Mouse (Mus musculus): ENCODE measurements around the gene Zdhhc19. TPM values are rescaled to one million over a fixed set of nuclear protein-coding genes. Genes with fewer than 3 reads are reported as not detected.

Gene Zdhhc19
- polyA plus RNA-seq, 1 experiment, result not detected

DNA sequence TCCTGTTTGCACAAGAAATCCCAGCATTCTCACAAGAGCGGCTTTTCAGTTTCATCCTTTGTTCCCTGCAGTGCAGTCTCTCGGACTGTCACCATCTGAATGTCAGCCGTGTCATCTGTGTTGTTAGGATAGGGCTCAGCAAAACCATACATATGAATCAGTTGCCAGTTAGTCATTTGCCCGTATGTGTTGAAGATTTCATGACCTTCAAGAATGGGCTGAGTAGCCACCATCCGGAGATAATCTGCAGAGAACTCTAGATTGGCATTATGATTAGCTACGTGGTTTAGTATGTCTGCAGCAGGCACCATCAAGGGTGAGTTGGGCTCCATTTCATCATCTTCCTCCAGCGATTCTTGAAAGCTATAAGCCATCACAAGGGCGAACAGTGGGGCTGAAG, 95.5 kb downstream of the Zdhhc19 start:
- Histone ChIP-seq H3K27me3 (ENCODE audit: control insufficient read depth, insufficient read depth, low read length, poor library complexity, severe bottlenecking) (no peaks in the 10 kb centered on the region), H3K4me1 (ENCODE audit: control insufficient read depth, insufficient read depth, low read length) (no peaks in the 10 kb centered on the region), H3K9ac (ENCODE audit: low read depth, poor library complexity, severe bottlenecking) (no peak overlapping the region), H3K27ac (ENCODE audit: insufficient read depth, low read length) (no peak overlapping the region), H3K9me3 (replicated peaks; ENCODE audit: control insufficient read depth, insufficient read depth, low read length, poor library complexity, severe bottlenecking) (0 out of 2 replicates have a peak, but pooled peaks cover under 1% of the 10 kb centered on the region), H3K36me3 (ENCODE audit: control insufficient read depth, insufficient read depth, low read length, poor library complexity, severe bottlenecking) (no peaks in the 10 kb centered on the region), H3K4me3 (ENCODE audit: low read depth, low read length) (no peak overlapping the region)
- TF ChIP-seq EP300 (IDR thresholded peaks at IDR 0.05; ENCODE audit: insufficient read depth, low read depth, low read length) (no peak), POLR2A (IDR thresholded peaks at IDR 0.05; ENCODE audit: insufficient read depth, low read length) (no peak), CTCF (IDR thresholded peaks at IDR 0.05; ENCODE audit: low read depth, low read length) (no peak)

GRCm38 (mm10) chr16:32593283-32593805, 97.3 kb downstream of the Zdhhc19 start:
- TF ChIP-seq EP300 (IDR thresholded peaks at IDR 0.05; ENCODE audit: insufficient read depth, low read depth, low read length) (no peak), CTCF (IDR thresholded peaks at IDR 0.05; ENCODE audit: low read depth, low read length) (no peak), POLR2A (IDR thresholded peaks at IDR 0.05; ENCODE audit: insufficient read depth, low read length) (no peak)
- Histone ChIP-seq H3K27me3 (ENCODE audit: control insufficient read depth, insufficient read depth, low read length, poor library complexity, severe bottlenecking) (no peaks in the 10 kb centered on the region), H3K4me3 (ENCODE audit: low read depth, low read length) (no peak overlapping the region), H3K4me1 (ENCODE audit: control insufficient read depth, insufficient read depth, low read length) (no peaks in the 10 kb centered on the region), H3K9ac (ENCODE audit: low read depth, poor library complexity, severe bottlenecking) (no peak overlapping the region), H3K9me3 (replicated peaks; ENCODE audit: control insufficient read depth, insufficient read depth, low read length, poor library complexity, severe bottlenecking) (no peaks in the 10 kb centered on the region), H3K36me3 (ENCODE audit: control insufficient read depth, insufficient read depth, low read length, poor library complexity, severe bottlenecking) (no peaks in the 10 kb centered on the region), H3K27ac (ENCODE audit: insufficient read depth, low read length) (no peak overlapping the region)

DNA sequence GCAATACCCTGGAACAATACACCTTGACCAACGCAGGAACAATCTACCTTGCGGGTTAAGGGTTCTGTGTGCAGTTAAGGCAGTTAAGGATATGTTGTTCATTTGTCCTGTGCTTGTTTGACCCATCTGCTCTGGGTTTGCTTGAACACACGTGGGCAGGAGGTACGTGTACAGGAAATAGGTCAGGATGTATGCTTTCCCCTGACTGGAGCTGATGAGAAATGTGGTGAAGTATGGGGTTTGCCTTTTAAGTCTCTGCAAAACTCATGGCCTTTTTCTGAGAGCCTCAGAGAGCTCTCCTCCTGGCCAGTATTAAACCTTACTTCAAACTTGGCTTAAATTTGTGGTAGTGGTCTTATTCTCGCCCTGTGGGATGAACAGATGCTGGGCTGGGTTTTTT, 97.9 kb downstream of the Zdhhc19 start:
- H3K9me3 ChIP-seq (replicated peaks; ENCODE audit: control insufficient read depth, insufficient read depth, low read length, poor library complexity, severe bottlenecking), result no peaks in the 10 kb centered on the region
- H3K36me3 ChIP-seq (ENCODE audit: control insufficient read depth, insufficient read depth, low read length, poor library complexity, severe bottlenecking), result no peaks in the 10 kb centered on the region
- no peak overlapping the region for H3K4me3 ChIP-seq (ENCODE audit: low read depth, low read length)
- no peaks in the 10 kb centered on the region for H3K4me1 ChIP-seq (ENCODE audit: control insufficient read depth, insufficient read depth, low read length)
- no peak overlapping the region for H3K9ac ChIP-seq (ENCODE audit: low read depth, poor library complexity, severe bottlenecking)
- H3K27me3 ChIP-seq (ENCODE audit: control insufficient read depth, insufficient read depth, low read length, poor library complexity, severe bottlenecking), result no peaks in the 10 kb centered on the region
- no peak overlapping the region for H3K27ac ChIP-seq (ENCODE audit: insufficient read depth, low read length)
- TF ChIP-seq POLR2A (IDR thresholded peaks at IDR 0.05; ENCODE audit: insufficient read depth, low read length) (no peak), EP300 (IDR thresholded peaks at IDR 0.05; ENCODE audit: insufficient read depth, low read depth, low read length) (no peak), CTCF (IDR thresholded peaks at IDR 0.05; ENCODE audit: low read depth, low read length) (no peak)

- H3K4me3 ChIP-seq (ENCODE audit: low read depth, low read length), result no peak overlapping the region
- TF ChIP-seq CTCF (IDR thresholded peaks at IDR 0.05; ENCODE audit: low read depth, low read length) (no peak), EP300 (IDR thresholded peaks at IDR 0.05; ENCODE audit: insufficient read depth, low read depth, low read length) (no peak), POLR2A (IDR thresholded peaks at IDR 0.05; ENCODE audit: insufficient read depth, low read length) (no peak)
Observed at GRCm38 (mm10) chr16:32594701-32595100, 98.6 kb downstream of the Zdhhc19 start.

DNA sequence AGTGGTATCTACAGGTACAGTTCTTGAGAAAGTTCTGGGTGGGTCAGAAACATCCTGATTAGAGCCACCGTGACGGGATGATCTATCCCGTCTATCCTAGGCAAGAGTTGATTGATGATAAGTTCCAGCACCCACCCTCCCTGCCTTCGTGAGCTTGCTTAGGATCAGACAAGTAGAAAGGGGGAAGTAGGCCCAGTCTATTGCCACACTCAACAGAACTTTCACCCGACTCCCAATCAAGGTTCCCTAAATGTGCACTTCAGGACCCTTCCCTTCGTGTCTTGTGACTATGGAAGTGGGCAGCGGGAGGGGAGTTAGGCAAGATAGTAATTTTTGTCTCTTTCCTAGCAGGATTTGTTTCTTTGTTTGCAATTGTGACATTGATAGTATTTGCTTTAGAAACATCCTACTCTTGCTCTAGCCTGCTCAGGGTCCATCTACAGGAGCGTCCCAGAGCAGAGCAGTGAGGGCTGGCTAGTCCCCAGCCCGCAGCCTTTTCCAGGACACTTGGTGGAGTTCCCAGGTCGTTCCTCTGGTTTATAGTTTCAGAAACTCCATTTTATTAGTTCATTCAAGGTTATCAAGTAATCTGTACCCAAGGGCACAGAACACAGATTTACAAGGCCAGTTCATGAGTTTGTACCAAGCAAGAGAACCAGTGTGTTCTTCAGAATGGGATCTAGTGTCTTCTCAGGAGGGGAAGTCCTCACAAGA, 99.2 kb downstream of the Zdhhc19 start:
- no peaks in the 10 kb centered on the region for H3K36me3 ChIP-seq (ENCODE audit: control insufficient read depth, insufficient read depth, low read length, poor library complexity, severe bottlenecking)
- no peak for TF ChIP-seq EP300 (IDR thresholded peaks at IDR 0.05; ENCODE audit: insufficient read depth, low read depth, low read length)
- no peak for TF ChIP-seq CTCF (IDR thresholded peaks at IDR 0.05; ENCODE audit: low read depth, low read length)
- no peak for TF ChIP-seq POLR2A (IDR thresholded peaks at IDR 0.05; ENCODE audit: insufficient read depth, low read length)
- no peaks in the 10 kb centered on the region for H3K4me1 ChIP-seq (ENCODE audit: control insufficient read depth, insufficient read depth, low read length)
- H3K9ac ChIP-seq (ENCODE audit: low read depth, poor library complexity, severe bottlenecking), result no peak overlapping the region
- no peak overlapping the region for H3K4me3 ChIP-seq (ENCODE audit: low read depth, low read length)
- H3K9me3 ChIP-seq (replicated peaks; ENCODE audit: control insufficient read depth, insufficient read depth, low read length, poor library complexity, severe bottlenecking), result no peaks in the 10 kb centered on the region
- no peak overlapping the region for H3K27ac ChIP-seq (ENCODE audit: insufficient read depth, low read length)
- H3K27me3 ChIP-seq (ENCODE audit: control insufficient read depth, insufficient read depth, low read length, poor library complexity, severe bottlenecking), result no peaks in the 10 kb centered on the region

More at GRCm38 (mm10) chr16:32594701-32595100, 98.6 kb downstream of the Zdhhc19 start:
- Histone ChIP-seq H3K9ac (ENCODE audit: low read depth, poor library complexity, severe bottlenecking) (no peak overlapping the region), H3K27me3 (ENCODE audit: control insufficient read depth, insufficient read depth, low read length, poor library complexity, severe bottlenecking) (no peaks in the 10 kb centered on the region), H3K36me3 (ENCODE audit: control insufficient read depth, insufficient read depth, low read length, poor library complexity, severe bottlenecking) (no peaks in the 10 kb centered on the region), H3K4me1 (ENCODE audit: control insufficient read depth, insufficient read depth, low read length) (no peaks in the 10 kb centered on the region), H3K27ac (ENCODE audit: insufficient read depth, low read length) (no peak overlapping the region), H3K9me3 (replicated peaks; ENCODE audit: control insufficient read depth, insufficient read depth, low read length, poor library complexity, severe bottlenecking) (no peaks in the 10 kb centered on the region)

GRCm38 (mm10) chr16:32597909-32598381, 101.9 kb downstream of the Zdhhc19 start:
- H3K4me3 ChIP-seq (ENCODE audit: low read depth, low read length), result no peak overlapping the region

More at GRCm38 (mm10) chr16:32597909-32598381, 101.9 kb downstream of the Zdhhc19 start:
- Histone ChIP-seq H3K9ac (ENCODE audit: low read depth, poor library complexity, severe bottlenecking) (no peak overlapping the region), H3K27ac (ENCODE audit: insufficient read depth, low read length) (peak overlapping the region; percentile 32; the same call in 1 of the 2 replicates), H3K36me3 (ENCODE audit: control insufficient read depth, insufficient read depth, low read length, poor library complexity, severe bottlenecking) (no peaks in the 10 kb centered on the region), H3K4me1 (ENCODE audit: control insufficient read depth, insufficient read depth, low read length) (no peaks in the 10 kb centered on the region), H3K27me3 (ENCODE audit: control insufficient read depth, insufficient read depth, low read length, poor library complexity, severe bottlenecking) (no peaks in the 10 kb centered on the region; the same call in 1 of the 2 replicates), H3K9me3 (replicated peaks; ENCODE audit: control insufficient read depth, insufficient read depth, low read length, poor library complexity, severe bottlenecking) (no peaks in the 10 kb centered on the region)
- TF ChIP-seq CTCF (IDR thresholded peaks at IDR 0.05; ENCODE audit: low read depth, low read length) (no peak), EP300 (IDR thresholded peaks at IDR 0.05; ENCODE audit: insufficient read depth, low read depth, low read length) (no peak), POLR2A (IDR thresholded peaks at IDR 0.05; ENCODE audit: insufficient read depth, low read length) (no peak)
